Mouse (Mus musculus): ENCODE data around the gene Ppfia1.

Ppfia1 gene

GRCm38 (mm10) chr7:144549904-144550566 is 3.5 kb downstream of the Ppfia1 start:
- peak; percentile 85 for DNase-seq

DNA sequence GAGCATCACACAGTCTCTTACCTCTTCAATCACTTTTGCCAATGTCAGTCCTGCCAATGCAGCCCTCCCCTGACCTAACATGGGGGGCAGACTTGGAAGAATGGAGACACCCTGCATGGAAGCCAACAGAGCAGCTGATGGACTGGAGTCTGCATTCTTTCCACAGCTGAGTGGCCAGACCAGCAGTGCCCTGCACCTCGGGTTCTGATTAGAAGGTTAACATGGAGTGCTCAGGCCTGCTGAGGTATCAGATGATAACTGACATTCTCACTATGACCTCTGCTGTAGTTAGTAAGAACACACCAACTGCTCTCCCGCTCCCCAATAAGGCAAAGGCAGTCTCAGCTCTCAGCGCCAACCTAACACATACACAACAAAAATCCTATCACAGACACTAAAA is 8.3 kb downstream of the Ppfia1 start:
- no peak for DNase-seq

- DNase-seq, result no peak
Observed at GRCm38 (mm10) chr7:144541351-144541750, 12.2 kb downstream of the Ppfia1 start.

DNA sequence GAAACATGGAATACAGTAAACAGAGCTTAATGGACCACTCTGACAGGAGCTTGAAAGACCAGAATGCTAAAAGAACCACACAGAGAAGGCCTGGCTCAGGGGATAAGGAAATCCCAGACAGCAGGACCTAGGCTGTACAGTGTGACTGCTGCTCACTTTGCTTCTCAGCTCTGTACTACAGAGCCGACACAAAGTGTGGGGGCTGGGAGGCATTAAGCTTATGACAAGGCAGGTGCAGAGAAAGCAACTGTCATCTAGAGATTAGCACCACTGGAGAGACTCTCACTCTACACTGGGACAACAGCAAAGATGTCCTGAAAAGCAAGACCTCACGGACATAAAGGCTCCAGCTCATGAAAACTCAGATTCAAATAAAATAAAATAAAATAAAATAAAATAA is 14.4 kb downstream of the Ppfia1 start:
- no peak for DNase-seq

DNA sequence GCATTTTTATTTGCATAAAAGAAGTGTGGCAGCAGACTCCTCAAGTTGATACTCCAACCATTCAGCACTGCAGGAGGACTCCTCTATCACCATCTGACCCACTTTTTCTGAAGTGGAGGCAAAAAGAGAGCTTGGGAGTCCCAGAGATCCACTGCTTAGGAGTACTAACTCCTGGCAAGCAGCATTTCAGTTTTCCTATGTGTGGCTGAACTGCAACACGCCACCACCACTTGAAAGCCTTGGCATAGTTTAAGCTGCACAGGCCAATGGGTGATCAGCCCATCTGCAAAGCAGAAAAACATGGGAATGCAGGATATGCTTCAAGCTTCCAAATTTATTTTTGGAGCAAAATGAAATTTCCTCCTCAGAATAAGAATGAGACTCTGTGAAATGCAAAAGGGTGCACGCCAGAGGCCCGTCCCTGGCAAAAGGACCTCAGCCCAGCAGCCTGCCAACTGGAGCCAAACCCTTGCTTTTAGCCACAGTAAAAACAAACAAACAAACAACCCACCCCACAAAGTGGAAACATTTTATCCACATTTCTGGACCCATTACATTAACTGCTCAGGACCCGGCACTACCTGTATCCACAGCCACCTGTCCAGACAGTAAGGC is 15.4 kb downstream of the Ppfia1 start:
- DNase-seq, result no peak

DNA sequence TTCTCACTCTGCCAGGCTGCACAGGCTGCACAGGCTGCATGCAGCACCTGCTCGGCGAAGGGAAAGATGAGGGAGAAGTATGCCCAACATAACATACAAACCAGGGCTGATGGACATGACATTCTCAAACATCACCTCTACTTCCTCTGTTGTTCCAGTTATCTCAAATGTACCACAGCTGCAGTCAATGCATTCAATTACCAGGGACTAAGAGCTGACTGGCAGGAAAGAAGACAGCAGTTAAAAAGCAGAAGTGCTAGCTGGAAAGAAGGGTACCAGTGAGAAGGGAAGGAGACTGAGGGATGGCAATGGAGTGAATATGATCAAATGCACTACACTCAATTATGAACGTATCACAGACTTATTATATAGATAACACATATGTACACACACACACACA is 17.2 kb downstream of the Ppfia1 start:
- no peak for DNase-seq

GRCm38 (mm10) chr7:144534773-144535172 is 18.8 kb downstream of the Ppfia1 start:
- DNase-seq, result no peak

GRCm38 (mm10) chr7:144531585-144532378 is 21.7 kb downstream of the Ppfia1 start:
- DNase-seq, result no peak

DNA sequence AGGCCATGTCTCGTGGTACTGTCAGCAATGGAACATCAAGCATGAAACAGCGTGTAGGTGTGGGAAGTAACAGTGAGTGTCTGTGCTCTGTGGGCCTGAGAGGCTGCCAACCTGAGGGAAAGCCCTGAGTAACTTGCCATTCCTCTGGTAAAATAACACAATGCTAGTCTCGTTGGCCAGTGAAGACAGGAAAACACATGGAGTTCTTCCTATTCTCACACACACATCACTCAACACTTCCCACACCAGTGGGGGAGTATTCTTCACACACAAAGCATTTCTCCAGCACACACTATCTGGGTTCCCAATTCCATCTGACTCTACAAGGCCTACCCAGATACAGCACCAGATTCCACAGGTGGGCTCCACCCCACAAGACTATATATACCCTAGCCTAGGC is 23.7 kb downstream of the Ppfia1 start:
- DNase-seq, result no peak

- peak; percentile 53 for DNase-seq
Observed at GRCm38 (mm10) chr7:144527723-144528221, 25.8 kb downstream of the Ppfia1 start.

DNA sequence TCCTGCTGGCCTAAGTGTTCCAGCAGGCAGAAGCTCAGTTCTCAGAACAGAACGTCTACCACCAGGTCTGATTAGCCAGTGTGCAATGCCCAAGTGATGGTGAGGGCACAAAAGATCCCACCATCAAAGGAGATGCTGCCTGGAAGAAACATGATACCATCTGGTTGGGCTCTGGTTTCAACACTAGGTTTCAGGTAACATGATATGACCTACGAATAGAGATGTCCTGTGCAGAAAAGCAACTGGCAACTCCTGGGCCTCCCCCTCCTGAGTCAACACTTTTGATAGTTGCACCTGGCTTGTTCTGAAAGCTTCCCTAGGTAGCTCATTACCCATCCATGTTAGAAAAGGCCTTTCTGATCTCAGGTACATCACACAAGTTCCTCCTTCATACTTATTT is 26.9 kb downstream of the Ppfia1 start:
- no peak for DNase-seq

DNA sequence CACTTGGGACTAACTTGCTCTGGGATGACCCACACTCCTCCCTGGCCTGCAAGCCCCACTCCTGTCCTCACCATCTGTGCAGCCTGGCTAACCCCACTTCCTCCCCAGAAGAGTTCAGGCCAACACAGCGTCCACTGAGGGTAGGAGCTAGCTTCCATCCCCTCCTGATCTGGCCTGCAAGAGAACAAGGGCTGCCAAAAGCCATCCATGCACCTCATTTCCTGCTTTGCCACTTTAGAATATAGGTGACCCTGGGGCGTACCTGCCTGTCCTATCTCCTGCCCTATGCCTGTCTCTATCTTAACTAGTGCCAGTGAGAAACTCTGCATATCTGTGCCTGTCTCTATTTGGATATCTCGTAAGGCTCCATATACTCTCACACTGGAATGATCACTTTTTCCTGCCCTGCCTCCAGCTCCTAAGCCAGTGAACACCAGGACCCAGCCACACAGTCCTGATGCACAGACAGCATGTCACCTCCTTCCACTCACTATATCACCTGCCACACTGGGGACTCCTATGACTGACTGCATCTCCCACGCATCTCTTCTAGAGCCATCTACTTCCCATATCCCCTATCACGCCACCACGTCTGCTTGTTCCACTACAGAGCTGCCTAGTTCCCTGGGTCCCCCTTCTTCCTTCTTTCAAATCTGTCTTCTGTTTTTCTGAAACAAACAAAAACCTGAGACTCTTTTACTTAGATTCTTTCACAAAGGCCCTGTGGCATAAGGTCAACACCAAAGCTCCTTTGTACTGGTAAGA is 28.9 kb downstream of the Ppfia1 start:
- DNase-seq, result peak; percentile 76

DNA sequence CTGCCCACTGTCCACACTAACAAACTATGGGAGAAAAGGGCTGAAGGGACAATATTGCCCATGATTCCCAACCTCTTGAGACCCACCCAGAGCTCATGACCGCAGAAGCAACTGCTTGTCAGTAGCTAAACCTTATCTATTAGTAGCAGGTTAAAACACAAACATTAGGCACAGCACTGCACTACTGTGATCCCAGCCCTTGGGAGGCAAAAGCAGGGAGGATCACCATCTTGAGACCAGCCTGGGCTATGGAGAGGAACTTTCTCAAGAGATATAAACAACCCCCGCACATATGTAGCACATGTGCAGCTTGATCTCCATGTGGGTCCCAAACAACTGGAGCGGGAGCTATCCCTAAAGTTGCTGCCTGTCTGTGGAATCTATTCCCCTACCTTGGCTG is 30.1 kb downstream of the Ppfia1 start:
- no peak for DNase-seq

- no peak for DNase-seq
Observed at GRCm38 (mm10) chr7:144521927-144522326, 31.6 kb downstream of the Ppfia1 start.

DNA sequence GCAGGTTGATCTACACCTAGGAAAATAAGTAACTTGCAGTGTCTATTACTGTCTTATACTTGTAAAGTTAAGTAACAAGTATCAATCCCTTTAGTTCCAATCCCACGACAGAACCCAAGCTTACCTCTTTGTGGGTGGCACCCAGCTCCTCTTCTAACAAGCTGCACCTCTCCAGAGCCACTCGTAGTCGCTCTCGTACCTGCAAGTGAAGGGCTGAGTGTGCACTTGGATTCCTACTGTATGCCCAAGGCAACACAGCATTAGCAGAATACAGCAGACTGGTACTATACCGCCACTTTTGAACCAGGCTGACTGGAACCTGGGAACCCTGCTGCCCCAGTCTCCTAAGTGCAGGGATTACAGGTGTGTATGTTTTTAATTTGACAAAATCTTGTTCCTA is 33.7 kb downstream of the Ppfia1 start:
- DNase-seq, result no peak

GRCm38 (mm10) chr7:144516711-144517110 is 36.8 kb downstream of the Ppfia1 start:
- no peak for DNase-seq

GRCm38 (mm10) chr7:144509090-144509489 is 44.4 kb downstream of the Ppfia1 start:
- no peak for DNase-seq

- DNase-seq, result no peak
Observed at GRCm38 (mm10) chr7:144506807-144507206, 46.7 kb downstream of the Ppfia1 start.

GRCm38 (mm10) chr7:144503959-144504358 is 49.6 kb downstream of the Ppfia1 start:
- no peak for DNase-seq

DNA sequence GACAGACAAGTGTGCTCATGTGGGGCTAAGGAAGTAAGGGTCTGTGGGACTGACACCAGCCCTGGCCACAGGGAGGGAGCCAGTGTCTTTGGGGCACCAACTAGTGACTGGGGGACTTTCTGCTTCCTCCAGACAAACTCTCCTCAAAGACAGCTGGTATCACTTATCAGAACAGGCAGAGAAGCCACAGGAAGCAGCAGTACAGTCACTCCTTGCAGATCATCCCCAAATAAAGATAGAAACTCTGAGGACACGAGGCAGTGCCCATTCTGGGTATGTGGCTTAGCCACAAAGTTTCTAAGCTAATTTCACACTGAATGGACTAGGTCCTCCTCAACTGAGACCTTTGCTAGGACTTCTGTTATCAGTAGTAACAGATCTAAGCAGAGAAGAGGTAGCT is 60.6 kb downstream of the Ppfia1 start:
- no peak for DNase-seq

DNA sequence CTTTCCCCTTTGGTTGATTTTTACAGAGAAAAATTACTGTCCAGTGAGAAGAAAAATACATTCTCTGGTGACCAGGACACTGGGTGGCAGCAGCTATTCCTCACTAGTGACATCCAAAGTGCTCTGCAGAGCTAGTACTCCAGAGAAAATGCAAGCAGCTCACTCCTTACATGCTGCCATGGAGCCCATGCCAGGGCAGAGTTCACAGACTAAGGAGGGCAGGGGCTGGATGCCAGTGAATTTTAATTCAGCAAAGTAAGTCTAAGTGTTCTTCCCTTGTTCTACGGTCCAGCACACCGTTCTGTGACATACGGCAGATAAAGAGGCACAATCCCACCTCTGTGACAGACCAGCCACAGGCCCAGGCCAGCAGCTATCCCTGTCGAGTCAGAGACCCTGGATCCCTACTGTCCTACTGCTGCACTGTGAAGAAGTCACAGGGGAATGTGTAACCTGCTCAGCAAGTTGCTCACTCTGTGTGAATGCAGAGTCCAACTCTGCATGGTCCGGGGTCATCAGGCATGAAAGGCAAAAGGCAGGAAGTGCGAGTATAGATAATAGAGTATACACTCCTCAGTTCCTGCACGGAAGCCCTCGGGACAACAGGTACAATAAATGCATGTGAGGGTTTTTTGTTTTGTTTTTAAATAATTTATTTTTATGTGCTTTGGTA is 63.2 kb downstream of the Ppfia1 start:
- no peak for DNase-seq

DNA sequence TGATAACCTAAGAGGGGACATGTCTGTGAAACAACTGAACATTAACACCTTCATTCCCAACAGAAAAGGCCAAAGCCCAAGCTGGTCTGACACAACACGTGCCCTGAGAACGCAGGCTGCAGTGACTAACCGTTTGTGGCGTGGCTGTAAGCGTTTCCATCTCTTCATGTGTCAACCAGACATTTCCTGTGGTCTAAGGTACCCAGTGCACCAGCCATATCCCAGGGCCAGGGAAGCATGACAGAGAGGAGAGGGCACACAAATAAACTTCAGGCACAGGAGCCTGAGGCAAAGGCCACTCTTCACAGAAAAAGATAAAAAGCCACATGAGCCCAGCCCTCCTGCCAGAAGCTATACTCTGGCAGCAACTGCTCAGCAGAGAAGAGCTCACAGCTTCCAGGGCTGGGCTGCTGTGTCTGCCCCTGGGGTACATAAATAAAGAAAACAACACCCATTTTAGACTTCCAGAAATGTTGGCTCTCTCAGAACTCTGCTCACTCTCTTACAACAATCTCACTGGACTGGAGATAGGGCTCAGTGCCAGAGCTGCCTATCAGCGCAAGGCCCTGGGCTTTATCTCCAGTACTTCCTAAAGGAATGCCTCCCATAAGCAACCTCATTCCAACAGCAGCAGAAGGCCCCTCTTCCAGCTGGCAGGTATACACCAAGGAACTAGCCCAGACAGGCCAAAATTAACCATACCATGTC is 64.3 kb downstream of the Ppfia1 start:
- no peak for DNase-seq
